Mouse (Mus musculus) liver, embryonic 15.5 days (tissue): ENCODE data around the gene Pmm1. TPM values are rescaled to one million over a fixed set of nuclear protein-coding genes. Genes with fewer than 3 reads are reported as not detected.
"Not testable (repeated sequence)": the region's sequence is repeated elsewhere in the genome, so short reads cannot be mapped to it uniquely, and the experiment has no call there.

ENCODE experiments used
- ATAC-seq: fragments of 200-750 bp; cut with Nextera tagmentation; 2 replicates; pipeline ENCODE4 v1.8.0; 2017; ENCODE audit warnings: moderate number of reproducible peaks, mild to moderate bottlenecking, moderate library complexity; ENCODE audit not compliant: insufficient read depth
- H3K27ac ChIP-seq: fragments of 300-500 bp; sonication (generic); replicated peaks from 2 replicates; pipeline ENCODE4 v1.5.1; 2015; ENCODE audit warnings: mild to moderate bottlenecking, inconsistent platforms
- H3K27me3 ChIP-seq: fragments of 300-500 bp; sonication (generic); 2 replicates; pipeline ENCODE4 v1.6.1; 2015; ENCODE audit warnings: mild to moderate bottlenecking, inconsistent platforms
- H3K36me3 ChIP-seq: fragments of 300-500 bp; sonication (generic); replicated peaks from 2 replicates; pipeline ENCODE4 v1.6.1; 2015; ENCODE audit warnings: moderate library complexity, mild to moderate bottlenecking, inconsistent platforms
- H3K4me1 ChIP-seq: fragments of 300-500 bp; sonication (generic); replicated peaks from 2 replicates; pipeline ENCODE4 v1.6.1; 2015; ENCODE audit warnings: inconsistent platforms
- H3K4me2 ChIP-seq: fragments of 300-500 bp; sonication (generic); 2 replicates; pipeline ENCODE4 v1.6.1; 2015; ENCODE audit warnings: moderate library complexity, mild to moderate bottlenecking, inconsistent platforms
- H3K4me3 ChIP-seq: fragments of 300-500 bp; sonication (generic); replicated peaks from 2 replicates; pipeline ENCODE4 v1.5.1; 2015; ENCODE audit warnings: mild to moderate bottlenecking, inconsistent platforms
- H3K9ac ChIP-seq: fragments of 300-500 bp; sonication (generic); 2 replicates; pipeline ENCODE4 v1.6.1; 2015; ENCODE audit warnings: moderate library complexity, mild to moderate bottlenecking, inconsistent platforms
- H3K9me3 ChIP-seq: fragments of 300-500 bp; sonication (generic); replicated peaks from 2 replicates; pipeline ENCODE4 v1.6.1; 2016; ENCODE audit warnings: inconsistent platforms
- WGBS: fragments of 180-500 bp; shearing (Covaris S2); methylation state at CpG from one replicate; pipeline ENCODE4 v1.1.7; 2015; ENCODE audit warnings: mixed read lengths; ENCODE audit not compliant: insufficient replicate concordance; 5-methylcytosine and 5-hydroxymethylcytosine counted together
- polyA plus RNA-seq: library from polyadenylated mRNA; unstranded; fragments of >200 nt; fragmentation: Nextera tagmentation; extraction: Ambion mirVana; gene quantifications from 2 replicates; pipeline ENCODE4 v1.2.1, GENCODE M21; 2015

The Pmm1 gene
- polyA plus RNA-seq, result 17.5 and 17.8 TPM in 2 replicates

DNA sequence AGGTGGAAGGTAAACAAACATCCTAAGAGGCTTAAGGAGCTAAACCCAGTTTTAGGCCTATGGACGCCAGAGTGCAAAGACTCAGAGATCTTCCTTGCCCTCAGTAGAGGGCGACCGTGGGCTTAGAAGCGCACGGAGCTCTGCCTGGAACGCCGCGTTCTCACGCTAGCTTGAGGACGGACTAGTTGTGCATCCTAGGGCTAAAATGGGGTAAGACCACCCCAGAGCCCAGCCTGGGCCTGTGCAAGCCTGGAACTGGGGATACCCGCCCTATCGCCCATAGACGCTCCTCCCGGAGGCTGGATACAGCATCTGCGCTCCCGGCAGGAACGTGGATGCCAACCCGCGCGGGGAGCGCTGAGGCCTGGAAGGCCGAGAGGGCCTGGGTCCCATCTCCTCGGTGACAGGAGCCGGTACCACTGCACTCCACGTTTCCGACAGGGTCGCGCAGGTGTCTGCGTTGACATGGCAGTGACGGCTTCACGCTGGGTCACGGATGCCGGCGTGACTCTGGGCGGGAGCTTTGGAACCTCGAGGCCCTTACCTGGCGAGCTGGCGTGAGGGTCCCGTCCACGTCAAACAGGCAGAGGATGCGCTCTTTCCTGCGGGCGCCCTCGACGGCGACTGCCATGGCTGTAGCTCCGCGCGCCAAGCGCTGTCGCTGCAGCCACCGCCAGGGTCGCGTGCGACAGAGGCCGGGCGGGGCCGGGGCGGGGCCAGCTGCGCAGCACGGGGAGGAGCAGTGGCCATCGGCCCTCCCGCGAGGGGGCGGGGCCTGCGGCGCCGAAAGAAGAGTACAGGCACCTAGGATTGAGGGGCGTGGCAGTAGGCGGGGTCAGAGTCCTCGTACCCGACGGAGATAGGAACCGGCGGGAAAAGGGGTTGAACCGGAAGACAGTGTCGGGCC lies at the start of gene Pmm1:
Pmm1 (minus strand) TSS at position 760 of the 907 bp plus-strand sequence.
- no peaks in the 10 kb centered on the region for H3K27me3 ChIP-seq
- H3K27ac ChIP-seq, result peak within 1 kb of the TSS; percentile 81
- H3K9me3 ChIP-seq, result no peaks in the 10 kb centered on the region
- under 1% methylated on average over 77 of the region's 77 CpGs for WGBS
- peak within 1 kb of the TSS; percentile 78 for H3K4me3 ChIP-seq
- ATAC-seq, result peak; percentile 97
- peak within 1 kb of the TSS; percentile 100 for H3K4me2 ChIP-seq
- peak within 1 kb of the TSS; percentile 80 for H3K9ac ChIP-seq
- 0 out of 2 replicates have a peak, but pooled peaks cover 11% of the 10 kb centered on the region for H3K36me3 ChIP-seq
- H3K4me1 ChIP-seq, result peaks cover 36% of the 10 kb centered on the region

DNA sequence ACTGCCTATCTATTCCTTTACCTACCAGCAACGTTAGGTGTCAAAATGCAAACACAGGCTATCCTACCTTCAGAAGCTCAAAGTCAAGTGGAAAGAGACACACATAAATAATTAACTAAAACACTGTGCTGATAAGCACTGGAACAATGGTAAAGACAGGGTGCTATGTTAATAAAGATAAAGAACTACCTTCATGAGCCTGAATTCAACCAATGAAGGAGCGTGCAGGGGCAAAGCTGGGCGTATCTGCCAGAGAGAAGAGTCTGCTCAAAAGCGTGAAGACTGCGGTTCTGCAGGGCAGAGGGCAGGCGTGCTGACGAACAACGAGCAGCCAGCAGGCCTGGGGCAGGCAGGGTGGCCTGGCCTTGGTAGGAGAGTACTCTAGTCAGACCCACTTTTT lies 43.5 kb upstream of the Pmm1 start:
- Histone ChIP-seq H3K9ac (no peak overlapping the region), H3K4me1 (peaks cover 17% of the 10 kb centered on the region), H3K4me2 (no peak overlapping the region), H3K9me3 (no peaks in the 10 kb centered on the region), H3K36me3 (peaks cover 28% of the 10 kb centered on the region), H3K4me3 (no peak overlapping the region), H3K27me3 (no peaks in the 10 kb centered on the region), H3K27ac (no peak overlapping the region)
- WGBS, result 45% methylated on average over 8 of the region's 8 CpGs
- peak; percentile 57; the same call in 1 of the 2 replicates for ATAC-seq

DNA sequence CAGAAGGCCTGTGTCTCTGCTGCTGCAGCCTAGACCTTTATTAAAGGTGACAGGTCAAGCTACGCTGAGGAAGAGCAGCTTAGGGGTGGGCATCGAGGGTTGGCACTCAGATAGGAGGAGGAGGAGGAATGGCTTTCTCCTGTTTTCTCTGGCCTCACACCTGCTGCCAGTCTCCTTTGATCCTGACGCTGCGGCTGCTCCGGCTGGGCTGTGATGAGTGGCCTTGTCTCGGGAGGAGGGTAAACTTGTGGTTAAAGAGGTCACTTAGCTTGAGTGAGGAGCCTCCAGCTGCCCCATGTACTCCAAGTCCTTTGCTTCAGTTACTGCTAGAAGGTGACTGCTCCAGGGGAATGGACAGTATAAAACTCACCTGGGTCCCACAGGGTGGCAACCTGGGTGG lies 33.3 kb upstream of the Pmm1 start:
- no peak overlapping the region for H3K4me2 ChIP-seq
- H3K27me3 ChIP-seq, result no peaks in the 10 kb centered on the region
- no peak overlapping the region for H3K27ac ChIP-seq
- WGBS, result 82% methylated on average over 6 of the region's 6 CpGs
- ATAC-seq, result no peak
- H3K36me3 ChIP-seq, result peaks cover 46% of the 10 kb centered on the region
- H3K9me3 ChIP-seq, result no peaks in the 10 kb centered on the region
- peaks cover 36% of the 10 kb centered on the region for H3K4me1 ChIP-seq
- H3K4me3 ChIP-seq, result no peak overlapping the region
- H3K9ac ChIP-seq, result no peak overlapping the region

DNA sequence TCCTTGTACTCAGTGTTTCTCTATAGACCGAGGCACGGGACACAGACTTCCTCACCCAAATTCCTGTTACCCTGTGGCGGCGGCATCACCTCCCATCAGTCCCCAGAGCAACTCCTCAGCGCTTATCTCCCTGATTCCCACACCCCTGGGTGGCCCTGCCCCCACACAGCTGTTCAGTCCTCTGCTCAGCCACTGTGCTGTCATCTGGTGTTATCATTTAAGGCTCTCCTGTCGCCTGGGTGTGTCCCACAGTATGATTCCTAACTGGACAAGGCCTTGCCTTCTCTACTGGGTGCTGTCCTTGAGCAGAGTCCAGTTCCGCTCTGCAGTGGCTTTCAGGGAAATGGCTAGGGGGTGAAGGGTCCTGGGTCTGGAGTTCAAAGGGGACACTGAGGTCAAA lies 29.8 kb upstream of the Pmm1 start:
- Histone ChIP-seq H3K27ac (peak overlapping the region; percentile 81), H3K9ac (peak overlapping the region; percentile 26), H3K4me1 (peaks cover 40% of the 10 kb centered on the region), H3K27me3 (no peaks in the 10 kb centered on the region), H3K4me3 (peak overlapping the region; percentile 38), H3K4me2 (peak overlapping the region; percentile 56), H3K9me3 (no peaks in the 10 kb centered on the region), H3K36me3 (peaks cover 17% of the 10 kb centered on the region)
- ATAC-seq, result peak; percentile 94
- WGBS, result 12% methylated on average over 7 of the region's 7 CpGs

DNA sequence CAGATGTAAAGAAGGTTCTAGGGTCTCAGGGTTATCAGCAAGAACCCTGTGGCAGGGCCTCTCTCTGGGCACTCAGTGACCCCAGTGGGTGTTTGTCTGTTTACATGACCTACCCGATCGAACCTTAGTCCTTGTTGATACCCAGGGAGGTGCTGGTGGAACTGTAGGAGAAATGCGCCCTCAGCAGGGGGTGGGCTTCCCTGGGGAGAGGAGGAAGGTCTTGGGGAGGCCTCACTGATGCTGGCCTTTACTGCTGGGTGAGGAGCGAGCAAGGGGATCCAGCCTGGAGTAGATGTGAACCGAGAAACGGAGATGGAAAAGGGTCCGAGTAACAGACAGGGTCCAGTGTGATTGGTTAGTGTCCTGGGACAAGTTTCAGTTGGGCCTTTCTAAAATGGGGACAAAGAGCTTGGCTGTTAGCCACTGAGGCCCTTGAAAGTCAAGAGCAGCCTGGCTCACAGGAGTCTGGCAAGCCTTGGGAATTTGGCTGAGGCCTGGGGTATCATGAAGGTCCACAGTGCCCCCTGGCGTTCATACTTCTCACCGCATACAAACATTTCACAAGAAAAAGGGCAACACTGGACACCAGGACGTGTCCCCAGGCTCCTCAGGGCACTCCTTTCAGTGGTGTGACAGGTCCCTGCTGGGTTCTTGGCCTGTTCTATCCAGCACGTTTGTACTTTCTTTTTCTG lies 28.8 kb upstream of the Pmm1 start:
- Histone ChIP-seq H3K36me3 (peaks cover 11% of the 10 kb centered on the region; the same call in 1 of the 2 replicates), H3K9ac (0 out of 2 replicates have a peak overlapping the region, but pooled peaks have one; percentile 26), H3K27ac (peak overlapping the region; percentile 81), H3K4me3 (peak overlapping the region; percentile 38), H3K27me3 (no peaks in the 10 kb centered on the region), H3K4me1 (peaks cover 47% of the 10 kb centered on the region), H3K4me2 (peak overlapping the region; percentile 56), H3K9me3 (no peaks in the 10 kb centered on the region)
- peak; percentile 46 for ATAC-seq
- WGBS, result 51% methylated on average over 11 of the region's 11 CpGs

DNA sequence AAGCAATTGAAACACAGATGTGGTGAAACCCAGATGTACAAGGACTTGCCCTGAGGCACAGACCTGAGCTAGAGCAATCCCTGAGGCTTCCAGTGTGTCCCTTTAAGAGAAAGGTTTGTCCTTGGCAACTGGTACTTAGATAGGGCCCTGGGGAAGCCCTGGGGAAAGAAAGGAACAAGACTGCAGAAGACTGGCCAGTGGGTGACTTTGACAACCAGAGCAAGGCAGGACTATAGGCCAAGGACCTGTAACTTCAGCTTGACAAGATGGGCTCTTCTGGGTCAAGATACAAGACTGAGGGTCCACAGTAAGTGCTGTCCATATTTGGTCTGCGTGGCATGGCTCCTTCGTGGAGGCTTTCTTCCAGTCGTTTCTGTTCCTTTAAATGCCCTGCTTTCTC lies 26.9 kb upstream of the Pmm1 start, which contains the start of gene Xrcc6:
Xrcc6 (plus strand) TSS at position 190 of the 400 bp plus-strand sequence.
- Histone ChIP-seq H3K27ac (no peak within 1 kb of the TSS), H3K4me1 (peaks cover 37% of the 10 kb centered on the region), H3K9ac (no peak within 1 kb of the TSS), H3K36me3 (no peaks in the 10 kb centered on the region), H3K4me3 (no peak within 1 kb of the TSS), H3K9me3 (no peaks in the 10 kb centered on the region), H3K27me3 (no peaks in the 10 kb centered on the region), H3K4me2 (no peak within 1 kb of the TSS)
- ATAC-seq, result no peak
- WGBS, result 83% methylated on average over 3 of the region's 3 CpGs

DNA sequence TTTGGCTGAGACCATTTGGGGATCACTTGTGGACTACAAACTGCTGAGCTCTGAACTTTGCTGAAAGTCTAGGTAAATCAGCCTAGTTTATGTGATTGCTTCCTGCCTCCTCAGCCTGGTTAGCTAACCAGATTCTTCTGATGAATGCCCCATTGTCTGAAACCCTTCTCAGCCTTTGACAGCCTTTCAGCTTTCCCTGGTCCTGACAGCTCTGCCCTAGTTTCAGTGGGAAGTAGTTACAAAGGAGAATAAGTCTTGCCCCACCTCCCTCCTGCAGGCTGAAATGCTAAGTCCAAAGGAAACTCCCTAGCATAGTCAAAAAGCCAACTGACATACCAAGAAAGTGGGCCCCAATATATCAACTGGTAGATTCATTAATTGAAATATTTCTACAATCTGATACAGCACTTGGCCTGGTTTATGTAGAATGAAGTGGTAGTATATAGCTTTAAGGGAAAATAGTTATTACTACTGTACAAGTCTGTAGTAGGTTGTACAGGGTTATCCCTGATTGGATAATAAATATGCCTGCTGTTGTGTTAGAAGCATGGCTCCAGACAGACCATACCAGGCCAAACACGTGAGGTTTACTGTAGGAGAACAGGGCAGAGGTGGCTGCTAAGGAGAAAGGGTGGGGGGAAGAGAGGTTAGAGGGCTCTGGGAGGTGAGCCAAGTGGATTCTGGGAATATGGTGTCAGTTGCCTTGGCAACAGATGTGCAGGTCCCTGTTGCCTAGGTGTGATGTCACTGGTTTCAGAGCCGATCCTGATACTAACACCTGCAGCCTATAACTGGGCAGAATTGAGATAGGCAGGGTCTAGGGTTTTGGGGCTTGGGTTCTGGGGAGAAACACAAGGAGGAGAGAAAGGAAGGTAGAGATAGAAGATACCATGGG lies 24.8 kb upstream of the Pmm1 start:
- 68% methylated on average over 2 of the region's 2 CpGs for WGBS

DNA sequence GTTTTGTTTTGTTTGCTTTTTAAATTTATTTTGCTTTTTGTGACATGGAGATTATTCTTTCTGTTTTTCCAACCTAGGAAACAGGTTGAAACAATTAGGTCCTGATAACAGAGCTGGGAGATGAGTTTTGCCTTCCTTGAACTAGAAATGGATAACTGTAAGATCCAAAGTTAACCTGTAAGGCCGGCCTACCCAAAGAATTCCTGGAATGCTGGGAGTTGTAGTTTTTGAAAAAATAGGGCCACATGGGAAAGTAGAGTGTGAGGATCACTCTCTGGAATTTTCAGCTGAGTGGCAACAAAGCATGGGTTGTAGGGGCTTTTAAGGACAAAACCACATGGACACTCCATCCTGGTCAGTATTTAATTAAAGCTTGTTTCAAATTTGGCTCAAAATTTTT lies 21.4 kb upstream of the Pmm1 start:
- H3K4me1 ChIP-seq, result peaks cover 7% of the 10 kb centered on the region
- H3K4me2 ChIP-seq, result no peak overlapping the region
- no peaks in the 10 kb centered on the region for H3K9me3 ChIP-seq
- whole genome bisulfite sequencing, result 49% methylated on average over 1 of the region's 1 CpGs
- H3K4me3 ChIP-seq, result no peak overlapping the region
- H3K9ac ChIP-seq, result no peak overlapping the region
- ATAC-seq, result no peak
- H3K36me3 ChIP-seq, result no peaks in the 10 kb centered on the region
- no peaks in the 10 kb centered on the region for H3K27me3 ChIP-seq
- H3K27ac ChIP-seq, result no peak overlapping the region

More for the DNA sequence above, 24.8 kb upstream of the Pmm1 start:
- H3K27me3 ChIP-seq, result no peaks in the 10 kb centered on the region
- peaks cover 26% of the 10 kb centered on the region for H3K4me1 ChIP-seq
- ATAC-seq, result no peak
- no peak overlapping the region for H3K9ac ChIP-seq
- no peaks in the 10 kb centered on the region for H3K36me3 ChIP-seq
- H3K27ac ChIP-seq, result no peak overlapping the region
- no peak overlapping the region for H3K4me3 ChIP-seq
- no peak overlapping the region for H3K4me2 ChIP-seq
- H3K9me3 ChIP-seq, result no peaks in the 10 kb centered on the region

DNA sequence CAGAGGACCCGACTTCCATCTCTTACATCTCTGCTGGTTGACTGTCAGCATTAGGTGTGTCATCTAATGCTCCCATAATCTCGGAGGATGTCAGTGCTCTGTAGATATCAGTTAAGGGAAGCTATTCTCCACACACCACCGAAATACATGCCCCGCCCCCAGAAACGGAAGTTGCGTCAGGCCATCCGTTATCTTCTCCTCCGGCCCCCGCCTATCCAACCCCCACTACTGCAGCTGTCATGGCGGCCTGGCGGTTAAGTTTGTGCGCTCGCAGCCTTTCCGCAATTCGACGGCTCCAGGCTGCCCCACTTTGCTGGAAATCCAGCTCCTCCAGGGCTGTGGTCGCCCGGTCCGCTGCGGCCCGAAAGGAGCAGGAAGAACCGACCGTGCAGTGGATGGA lies 19.6 kb upstream of the Pmm1 start, which contains the start of gene 1700029P11Rik:
1700029P11Rik (plus strand) TSS at position 220 of the 400 bp plus-strand sequence.
- Histone ChIP-seq H3K27ac (no peak within 1 kb of the TSS), H3K27me3 (no peaks in the 10 kb centered on the region), H3K9me3 (no peaks in the 10 kb centered on the region; the same call in 1 of the 2 replicates), H3K4me1 (peaks cover 7% of the 10 kb centered on the region), H3K36me3 (no peaks in the 10 kb centered on the region), H3K4me3 (no peak within 1 kb of the TSS), H3K4me2 (no peak within 1 kb of the TSS), H3K9ac (no peak within 1 kb of the TSS)
- ATAC-seq, result no peak
- WGBS, result 81% methylated on average over 23 of the region's 23 CpGs

DNA sequence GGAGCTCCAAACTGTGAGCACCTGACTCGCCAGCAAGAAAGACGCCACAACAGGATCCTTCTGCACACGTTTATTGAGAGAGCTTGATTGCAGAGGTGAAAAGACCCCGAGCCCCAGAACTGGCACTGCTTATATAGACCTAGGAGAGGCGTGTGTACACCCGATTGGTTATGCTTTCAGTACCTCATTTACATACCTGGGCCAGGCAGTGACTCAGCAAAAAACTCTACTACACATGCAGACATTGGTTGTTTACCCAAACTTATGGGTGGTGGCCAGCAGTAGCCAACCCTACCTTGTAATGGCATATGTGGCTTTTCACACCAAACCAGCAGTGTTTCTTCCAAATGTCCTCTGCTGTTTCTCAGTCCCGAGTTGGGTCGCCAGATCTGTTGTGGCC lies 14.4 kb upstream of the Pmm1 start:
- WGBS, result 76% methylated on average over 8 of the region's 8 CpGs
- not testable (repeated sequence) for H3K27ac ChIP-seq, H3K4me3 ChIP-seq, H3K4me1 ChIP-seq, ATAC-seq, H3K4me2 ChIP-seq, H3K36me3 ChIP-seq, H3K27me3 ChIP-seq, H3K9me3 ChIP-seq, H3K9ac ChIP-seq
